Mouse (Mus musculus) forebrain, embryonic 14.5 days (tissue): ENCODE data around the gene Qrfpr. TPM values are rescaled to one million over a fixed set of nuclear protein-coding genes. Genes with fewer than 3 reads are reported as not detected.

Experiments
- ATAC-seq: fragments of 200-750 bp; cut with Nextera tagmentation; 2 replicates; pipeline ENCODE4 v1.8.0; 2017; ENCODE audit warnings: mild to moderate bottlenecking, moderate library complexity
- DNase-seq: peaks from one replicate; pipeline ENCODE4 v3.0.0-alpha.2; 2015; ENCODE audit warnings: low spot score
- H3K27ac ChIP-seq: fragments of 300-500 bp; sonication (generic); 2 replicates; pipeline ENCODE4 v1.5.1; 2014; ENCODE audit warnings: low read depth, mild to moderate bottlenecking, control low read depth, low read length, moderate library complexity
- H3K27me3 ChIP-seq: fragments of 300-500 bp; sonication (generic); replicated peaks from 2 replicates; pipeline ENCODE4 v1.6.1; 2014; ENCODE audit warnings: low read length, control low read depth, mixed read lengths; ENCODE audit not compliant: control insufficient read depth, insufficient read depth
- H3K36me3 ChIP-seq: fragments of 300-500 bp; sonication (generic); 2 replicates; pipeline ENCODE4 v1.6.1; 2014; ENCODE audit warnings: low read length, control low read depth; ENCODE audit not compliant: control insufficient read depth, insufficient read depth
- H3K4me1 ChIP-seq: fragments of 300-500 bp; sonication (generic); 2 replicates; pipeline ENCODE4 v1.6.1; 2014; ENCODE audit warnings: antibody characterized with exemption, low read length, control low read depth; ENCODE audit not compliant: control insufficient read depth, insufficient read depth
- H3K4me2 ChIP-seq: fragments of 300-500 bp; sonication (generic); 2 replicates; pipeline ENCODE4 v1.6.1; 2014; ENCODE audit warnings: mild to moderate bottlenecking, control low read depth, low read length
- H3K4me3 ChIP-seq: fragments of 300-500 bp; sonication (generic); 2 replicates; pipeline ENCODE4 v1.5.1; 2014; ENCODE audit warnings: low read depth, low read length, control low read depth
- H3K9ac ChIP-seq: fragments of 300-500 bp; sonication (generic); 2 replicates; pipeline ENCODE4 v1.6.1; 2014; ENCODE audit warnings: mild to moderate bottlenecking, low read length, control low read depth, moderate library complexity
- H3K9me3 ChIP-seq: fragments of 300-500 bp; sonication (generic); replicated peaks from 2 replicates; pipeline ENCODE4 v1.6.1; 2016; ENCODE audit warnings: low read length, control low read depth, mixed read lengths; ENCODE audit not compliant: control insufficient read depth
- WGBS: fragments of 180-500 bp; shearing (Covaris S2); extraction: QIAGEN DNeasy Blood & Tissue Kit; methylation state at CpG from one replicate; pipeline ENCODE4 v1.1.7; 2014; 5-methylcytosine and 5-hydroxymethylcytosine counted together
- polyA plus RNA-seq: library from polyadenylated mRNA; unstranded; fragments of >200 nt; fragmentation: Nextera tagmentation; extraction: Ambion mirVana; gene quantifications from 2 replicates; pipeline ENCODE4 v1.2.1, GENCODE M21; 2014

Qrfpr gene
- polyA plus RNA-seq, 1 experiment from 2014 or later, result 2.6 TPM

DNA sequence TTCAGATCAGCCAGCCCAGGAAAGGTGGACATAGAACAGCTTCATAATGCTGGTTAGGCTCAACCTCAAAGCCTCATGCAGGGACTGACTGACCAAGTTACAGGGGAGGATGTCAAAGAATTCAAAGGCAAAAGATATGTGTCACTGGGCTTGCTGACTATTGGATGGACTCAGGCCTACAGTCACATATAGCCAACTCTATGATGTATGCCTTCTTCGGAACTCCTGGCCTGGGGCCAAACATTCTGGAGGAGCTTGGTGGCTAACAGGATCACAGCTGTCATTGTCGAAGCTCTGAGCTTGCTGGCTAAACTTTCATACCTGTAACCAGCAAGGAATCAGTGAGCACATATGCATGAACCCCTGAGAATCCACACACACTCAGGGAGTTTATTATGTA, 11.2 kb downstream of the Qrfpr start:
- Histone ChIP-seq H3K36me3 (no peaks in the 10 kb centered on the region), H3K9me3 (no peaks in the 10 kb centered on the region), H3K27ac (no peak overlapping the region), H3K4me3 (no peak overlapping the region), H3K9ac (no peak overlapping the region), H3K4me1 (peaks cover 5% of the 10 kb centered on the region; the same call in 1 of the 2 replicates), H3K4me2 (no peak overlapping the region), H3K27me3 (no peaks in the 10 kb centered on the region)
- ATAC-seq (peak; percentile 33; the same call in 1 of the 2 replicates), DNase-seq (peak; percentile 13)
- WGBS, result 49% methylated on average over 2 of the region's 2 CpGs

- DNase-seq, result peak; percentile 85
- WGBS, result 55% methylated on average over 11 of the region's 11 CpGs
- no peaks in the 10 kb centered on the region for H3K9me3 ChIP-seq
- no peak overlapping the region for H3K4me3 ChIP-seq
- peak; percentile 84 for ATAC-seq
- no peak overlapping the region for H3K9ac ChIP-seq
- no peak overlapping the region for H3K4me2 ChIP-seq
- H3K27me3 ChIP-seq, result no peaks in the 10 kb centered on the region
- H3K36me3 ChIP-seq, result no peaks in the 10 kb centered on the region
- peaks cover 5% of the 10 kb centered on the region; the same call in 1 of the 2 replicates for H3K4me1 ChIP-seq
- no peak overlapping the region for H3K27ac ChIP-seq
Measured at GRCm38 (mm10) chr3:36209776-36210555, 12.1 kb downstream of the Qrfpr start.

GRCm38 (mm10) chr3:36207520-36208264, 14.4 kb downstream of the Qrfpr start:
- Histone ChIP-seq H3K27ac (no peak overlapping the region), H3K9ac (no peak overlapping the region), H3K9me3 (no peaks in the 10 kb centered on the region), H3K4me3 (no peak overlapping the region), H3K36me3 (no peaks in the 10 kb centered on the region), H3K27me3 (no peaks in the 10 kb centered on the region), H3K4me2 (no peak overlapping the region), H3K4me1 (peaks cover 5% of the 10 kb centered on the region; the same call in 1 of the 2 replicates)
- ATAC-seq (no peak), DNase-seq (no peak)
- 69% methylated on average over 19 of the region's 19 CpGs for WGBS

GRCm38 (mm10) chr3:36202932-36203331, 19.2 kb downstream of the Qrfpr start:
- Histone ChIP-seq H3K4me1 (no peaks in the 10 kb centered on the region), H3K27ac (no peak overlapping the region), H3K4me3 (no peak overlapping the region), H3K4me2 (no peak overlapping the region), H3K36me3 (no peaks in the 10 kb centered on the region), H3K27me3 (no peaks in the 10 kb centered on the region), H3K9me3 (no peaks in the 10 kb centered on the region), H3K9ac (no peak overlapping the region)
- peak; percentile 44; the same call in 1 of the 2 replicates for ATAC-seq
- DNase-seq, result peak; percentile 43
- 73% methylated on average over 7 of the region's 7 CpGs for WGBS

- 65% methylated on average over 5 of the region's 5 CpGs for WGBS
- H3K4me1 ChIP-seq, result no peaks in the 10 kb centered on the region
- no peak overlapping the region for H3K9ac ChIP-seq
- ATAC-seq, result no peak
- no peaks in the 10 kb centered on the region for H3K9me3 ChIP-seq
- no peak overlapping the region for H3K4me3 ChIP-seq
- H3K36me3 ChIP-seq, result no peaks in the 10 kb centered on the region
- no peak for DNase-seq
- no peak overlapping the region for H3K27ac ChIP-seq
- H3K27me3 ChIP-seq, result no peaks in the 10 kb centered on the region
- H3K4me2 ChIP-seq, result no peak overlapping the region
Measured at GRCm38 (mm10) chr3:36201098-36201497, 21.0 kb downstream of the Qrfpr start.

DNA sequence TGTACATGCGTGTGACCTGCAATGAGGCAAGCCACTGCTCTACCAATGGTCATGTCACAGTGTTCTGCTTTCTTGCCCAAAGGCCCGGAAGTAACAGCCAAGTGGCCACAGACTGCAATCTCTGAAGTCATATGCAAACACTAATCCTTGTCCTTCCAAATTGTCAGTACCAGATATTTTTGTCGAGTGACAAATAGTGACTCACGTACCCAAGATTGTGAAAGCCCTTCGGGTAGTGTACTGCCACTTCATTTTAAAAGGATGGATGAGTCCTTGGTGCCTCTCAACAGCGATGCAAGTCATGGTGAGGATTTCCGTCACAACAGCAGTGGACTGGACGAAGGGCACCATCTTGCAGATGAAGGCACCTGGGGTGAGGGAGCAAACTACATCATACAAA, 32.9 kb downstream of the Qrfpr start:
- H3K4me2 ChIP-seq, result no peak overlapping the region
- no peak overlapping the region for H3K9ac ChIP-seq
- 89% methylated on average over 8 of the region's 8 CpGs for WGBS
- H3K27ac ChIP-seq, result no peak overlapping the region
- H3K4me1 ChIP-seq, result no peaks in the 10 kb centered on the region
- no peaks in the 10 kb centered on the region for H3K36me3 ChIP-seq
- H3K9me3 ChIP-seq, result no peaks in the 10 kb centered on the region
- no peak for ATAC-seq
- no peak overlapping the region for H3K4me3 ChIP-seq
- no peaks in the 10 kb centered on the region for H3K27me3 ChIP-seq
- no peak for DNase-seq

DNA sequence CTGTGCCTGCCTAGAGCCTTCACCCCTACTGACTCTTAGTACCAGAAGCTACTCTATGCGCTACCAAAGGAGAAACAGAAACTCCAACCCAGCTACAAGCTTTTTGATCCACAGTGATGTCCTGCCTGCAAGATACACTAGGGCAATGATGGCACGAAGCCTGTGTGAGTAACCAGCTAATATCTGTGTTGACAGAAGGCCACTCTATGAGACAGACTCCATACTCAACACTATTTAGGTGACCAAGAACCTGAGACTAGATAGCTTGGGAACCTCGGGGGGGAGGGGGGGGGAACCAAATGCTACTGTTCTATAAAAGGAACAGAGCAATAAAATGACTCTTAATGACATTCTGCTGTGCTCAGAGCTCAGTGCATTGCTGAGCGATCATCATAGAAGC, 35.6 kb downstream of the Qrfpr start:
- Histone ChIP-seq H3K27me3 (no peaks in the 10 kb centered on the region), H3K9ac (no peak overlapping the region), H3K36me3 (no peaks in the 10 kb centered on the region), H3K9me3 (no peaks in the 10 kb centered on the region), H3K4me2 (no peak overlapping the region), H3K4me3 (no peak overlapping the region), H3K4me1 (no peaks in the 10 kb centered on the region), H3K27ac (no peak overlapping the region)
- 92% methylated on average over 4 of the region's 4 CpGs for WGBS
- DNase-seq (no peak), ATAC-seq (no peak)

GRCm38 (mm10) chr3:36181519-36181918, 40.6 kb downstream of the Qrfpr start:
- Histone ChIP-seq H3K4me3 (no peak overlapping the region), H3K4me2 (no peak overlapping the region), H3K9ac (no peak overlapping the region), H3K36me3 (no peaks in the 10 kb centered on the region), H3K27ac (no peak overlapping the region), H3K4me1 (no peaks in the 10 kb centered on the region), H3K9me3 (no peaks in the 10 kb centered on the region), H3K27me3 (no peaks in the 10 kb centered on the region)
- 9% methylated on average over 4 of the region's 4 CpGs for WGBS
- DNase-seq, result peak; percentile 83
- no peak for ATAC-seq

DNA sequence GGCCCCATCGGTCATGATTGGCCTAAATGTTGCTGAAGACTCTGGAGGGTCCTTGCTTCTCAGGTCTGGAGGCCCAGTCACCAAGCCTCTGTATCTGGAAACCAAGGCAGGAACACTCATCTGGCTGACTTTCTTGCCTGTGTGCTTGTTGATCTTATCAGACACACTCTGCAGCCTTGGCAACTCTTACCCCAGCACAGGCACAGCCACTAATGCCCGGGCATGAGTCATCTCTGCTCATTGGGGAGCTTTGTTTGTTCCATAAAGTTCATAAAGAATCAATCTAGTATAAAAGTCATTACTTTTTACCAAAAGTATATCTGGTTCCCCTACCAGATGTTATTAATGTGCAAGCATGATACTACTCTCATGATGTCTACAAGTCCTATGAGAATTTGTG, 48.4 kb downstream of the Qrfpr start:
- no peak overlapping the region for H3K27ac ChIP-seq
- no peak overlapping the region for H3K4me2 ChIP-seq
- peaks cover 9% of the 10 kb centered on the region; the same call in 1 of the 2 replicates for H3K36me3 ChIP-seq
- 94% methylated on average over 2 of the region's 2 CpGs for WGBS
- H3K9ac ChIP-seq, result no peak overlapping the region
- no peaks in the 10 kb centered on the region for H3K27me3 ChIP-seq
- no peak for DNase-seq
- no peaks in the 10 kb centered on the region for H3K4me1 ChIP-seq
- no peak overlapping the region for H3K4me3 ChIP-seq
- ATAC-seq, result no peak
- H3K9me3 ChIP-seq, result no peaks in the 10 kb centered on the region
